Mouse (Mus musculus) spleen, adult 18-20 months (tissue): ENCODE data around the gene Cdk2.
A peak's percentile ranks its signal among the peaks of the same experiment; 100 is the strongest.

Experiments
- DNase-seq, 2 experiments: peaks; one replicate each; pipeline ENCODE4 v3.0.0; 2022; ENCODE audit warnings: mixed read lengths in 2 of 2

Cdk2 gene

GRCm38 (mm10) chr10:128702328-128703007 is 2.4 kb downstream of the Cdk2 start:
- no peak for DNase-seq

DNA sequence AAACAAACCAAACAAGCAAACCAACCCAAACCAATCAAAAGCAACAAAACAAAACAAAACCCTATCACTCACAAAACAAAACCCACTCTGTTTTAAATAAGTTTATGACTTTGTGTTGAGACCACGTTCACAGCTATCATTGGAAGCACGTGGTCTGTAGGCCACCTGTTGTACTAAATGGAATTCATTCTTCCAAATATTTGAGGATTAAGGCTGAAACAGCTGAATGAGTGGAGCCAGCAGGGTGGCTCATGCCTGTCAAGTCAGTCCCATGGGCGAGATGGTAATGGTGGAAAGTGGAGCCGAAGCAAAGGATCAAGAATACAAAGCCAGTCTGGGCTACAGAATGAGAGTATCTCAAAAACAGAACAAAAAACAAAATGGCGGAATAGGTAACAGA is 4.1 kb downstream of the Cdk2 start:
- DNase-seq = no peak

DNA sequence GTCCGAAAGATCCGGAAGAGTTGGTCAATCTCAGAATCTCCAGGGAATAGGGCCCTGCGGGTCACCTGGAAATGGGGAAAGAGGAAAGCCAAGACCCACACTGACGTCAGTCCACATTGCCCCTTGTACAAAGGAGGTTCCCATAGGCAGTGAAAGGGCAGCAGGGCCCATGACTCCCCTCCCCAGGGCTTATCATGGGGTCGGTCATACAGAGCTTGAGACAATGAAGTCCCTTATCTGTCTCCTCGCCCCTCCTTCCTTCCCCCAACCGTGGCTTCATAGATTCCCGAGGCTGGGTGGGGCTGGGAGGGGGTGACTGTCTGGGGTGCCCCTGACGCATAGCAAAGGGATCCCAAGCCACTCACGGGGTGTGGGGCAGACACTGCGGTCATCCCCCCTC is 5.2 kb downstream of the Cdk2 start:
- DNase-seq = no peak

DNA sequence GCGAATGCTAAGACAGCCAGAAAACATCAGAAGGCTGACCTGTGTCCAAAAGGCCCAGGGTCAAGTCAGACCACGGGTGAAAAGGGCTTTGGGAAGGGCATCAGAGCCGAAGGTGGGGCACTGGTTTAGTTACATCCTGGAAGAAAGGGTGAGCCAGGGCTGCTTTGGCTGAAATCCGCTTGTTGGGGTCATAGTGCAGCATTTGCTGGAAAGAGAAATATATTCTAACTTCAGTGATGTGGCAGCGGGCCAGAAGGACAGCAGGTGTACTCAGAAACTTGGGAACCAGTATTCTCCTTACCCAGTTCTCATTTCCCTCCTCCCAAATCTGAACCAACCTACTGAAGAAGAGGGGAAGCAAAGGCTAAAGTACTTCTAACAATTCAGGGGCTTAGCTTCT is 5.8 kb downstream of the Cdk2 start:
- no peak for DNase-seq

DNA sequence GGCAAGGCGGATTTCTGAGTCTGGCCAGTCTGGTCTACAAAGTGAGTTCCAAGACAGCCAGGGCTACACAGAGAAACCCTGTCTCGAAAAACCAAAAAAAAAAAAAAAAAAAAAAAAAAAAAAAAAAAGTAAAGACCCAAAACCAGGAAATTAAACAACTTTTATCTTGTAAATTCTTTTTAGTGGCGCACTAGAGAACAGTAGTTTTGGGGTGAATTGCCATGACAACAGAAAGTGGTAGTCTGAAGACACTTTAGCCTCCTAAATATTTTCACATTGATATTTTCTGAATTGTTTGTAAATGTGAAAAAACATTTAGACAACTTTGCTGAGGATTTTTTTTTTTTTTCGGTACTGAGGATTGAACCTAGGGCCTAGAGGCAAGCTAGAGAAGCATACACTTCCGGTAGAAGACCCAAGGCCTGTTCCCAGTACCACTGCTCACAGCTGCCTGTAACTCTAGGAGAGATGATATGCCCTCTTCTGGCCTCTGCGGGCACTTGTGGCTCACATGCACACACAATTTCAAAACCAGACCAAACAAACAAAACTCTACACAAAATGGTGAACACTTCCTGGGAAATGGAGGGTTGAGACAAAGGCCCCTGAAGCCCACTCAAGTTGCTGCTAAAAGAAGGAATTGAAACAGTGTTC is 7.6 kb downstream of the Cdk2 start:
- DNase-seq = no peak

DNA sequence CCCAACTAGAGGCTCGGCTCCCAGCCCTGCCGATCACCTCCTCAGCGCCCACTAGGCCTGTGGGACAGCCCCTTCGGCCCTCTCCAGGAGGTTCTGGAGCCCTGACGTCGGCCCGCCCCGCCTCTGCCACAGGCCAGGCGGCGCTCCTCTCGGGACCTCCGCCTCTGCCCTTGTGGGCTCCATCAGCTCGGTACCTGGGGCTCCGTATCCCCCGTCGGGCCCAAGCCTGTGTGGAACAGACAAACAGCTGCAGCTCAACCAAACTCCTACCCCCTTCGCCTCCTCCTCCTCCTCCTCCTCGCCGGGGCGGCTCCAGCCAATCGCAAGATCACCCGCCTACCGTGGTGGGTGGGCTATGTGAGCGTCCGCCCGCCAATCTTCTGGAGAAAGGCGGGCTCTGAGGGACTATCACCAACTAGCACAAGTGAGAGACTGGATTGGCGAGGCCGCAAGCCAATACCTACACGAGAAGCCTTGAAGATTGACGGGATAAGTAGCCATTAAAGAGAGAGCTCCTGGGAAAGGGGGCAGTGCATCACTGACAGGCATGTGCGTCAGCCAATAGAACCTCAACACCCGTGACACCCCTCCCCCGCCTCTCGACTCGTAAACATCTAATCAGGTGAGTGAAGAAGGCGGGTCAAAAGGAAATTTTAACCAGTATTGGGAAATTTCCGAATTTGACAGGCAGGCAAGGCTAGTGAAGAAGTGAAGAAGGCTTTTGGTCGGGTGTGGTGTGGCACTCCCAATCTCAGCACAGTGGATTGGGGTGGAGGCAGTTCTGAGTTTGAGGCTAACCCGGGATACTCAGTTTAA is 8.6 kb downstream of the Cdk2 start, which contains the start of gene Rab5b:
Gene Rab5b, minus strand, starts transcription at position 273 of the 816 bp plus-strand sequence.
- peak; percentile 96 for DNase-seq

DNA sequence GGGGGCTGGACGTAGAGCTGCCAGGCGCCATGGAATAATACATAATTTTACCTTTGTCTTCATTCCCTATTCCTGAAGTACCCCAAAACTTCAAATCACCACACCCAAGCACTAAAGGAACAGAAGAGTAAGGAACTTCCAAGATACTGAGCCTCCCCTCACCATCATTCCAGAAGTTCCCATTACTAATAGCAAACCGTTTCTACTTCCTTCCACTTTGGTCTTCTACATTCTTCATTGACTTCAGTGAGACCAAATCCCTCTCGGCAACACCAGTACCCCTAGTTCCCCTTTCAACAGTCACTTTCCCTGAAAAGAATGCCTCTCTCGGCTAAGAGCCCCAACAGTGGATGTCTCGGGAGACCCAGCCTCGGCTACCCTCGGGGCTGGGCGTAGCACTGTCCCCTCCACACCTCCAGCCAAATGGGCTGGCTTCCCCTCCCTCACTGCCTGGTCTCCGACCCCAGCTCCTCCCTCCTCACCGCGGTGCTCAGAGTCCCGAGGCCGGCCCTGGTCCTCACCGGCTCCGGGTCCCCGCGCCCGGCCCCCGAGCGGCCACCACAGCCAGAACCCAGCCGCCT is 9.3 kb downstream of the Cdk2 start:
- DNase-seq = no peak

DNA sequence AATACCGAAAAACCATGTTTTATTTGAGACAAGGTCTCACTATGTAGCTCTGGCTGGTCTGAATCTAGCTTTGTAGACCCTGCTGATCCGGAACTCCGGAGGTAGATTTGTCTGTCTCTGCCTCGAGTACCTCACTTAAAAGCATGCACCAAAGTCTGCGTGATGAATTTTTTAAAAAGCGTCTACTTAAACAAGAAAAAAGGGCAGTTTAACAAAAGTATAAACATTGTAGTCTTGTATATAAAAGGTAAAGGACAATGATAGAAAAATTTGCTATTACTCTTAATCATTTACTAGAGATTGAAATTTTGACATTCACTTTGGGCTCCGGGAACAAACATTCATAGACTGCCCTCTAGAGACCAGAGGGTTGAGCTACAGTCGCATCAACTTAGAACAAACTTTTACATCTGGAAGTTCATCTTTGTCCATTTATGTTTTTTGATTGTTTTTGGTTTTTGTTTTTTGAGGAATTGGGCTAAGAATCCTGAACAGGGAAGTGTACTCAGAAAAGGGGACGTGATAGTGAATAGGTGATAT is 30.3 kb downstream of the Cdk2 start:
- DNase-seq = no peak

DNA sequence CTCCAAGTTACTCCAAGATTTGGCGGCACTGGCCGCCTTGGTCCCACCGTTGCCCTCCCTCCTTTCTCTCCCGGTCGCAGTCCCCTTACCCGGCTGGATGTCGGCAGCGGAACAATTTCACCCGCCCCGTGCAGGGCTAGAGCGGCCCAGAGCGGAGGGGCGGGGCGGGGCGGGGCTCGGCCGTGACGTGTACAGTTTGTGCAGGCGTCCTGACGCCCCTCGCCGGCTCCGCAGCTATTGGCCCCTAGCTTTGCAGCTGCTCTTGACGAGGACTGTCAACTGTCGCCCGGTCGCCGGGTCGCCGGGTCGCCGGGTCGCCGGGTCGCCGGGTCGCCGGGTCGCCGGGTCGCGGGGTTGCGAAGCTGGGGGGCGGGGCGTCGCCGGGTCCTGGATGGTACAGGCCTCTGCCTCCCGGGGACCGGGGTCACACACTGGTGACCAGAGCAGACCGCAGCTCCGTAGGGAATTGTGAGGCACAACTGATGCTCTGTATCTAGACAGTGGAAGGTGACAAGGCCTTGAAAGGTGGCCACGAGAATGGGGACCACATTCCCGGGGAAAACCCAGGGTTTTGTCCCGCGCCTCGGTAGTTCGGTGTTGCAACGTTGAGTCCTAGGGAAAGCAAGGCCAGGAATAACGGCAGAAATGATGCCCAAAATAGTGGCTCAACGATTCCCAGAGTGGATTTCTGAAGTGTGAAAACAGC is 30.9 kb downstream of the Cdk2 start, which contains the start of gene Suox:
Gene Suox, minus strand, starts transcription at position 311 of the 706 bp plus-strand sequence.
- DNase-seq = peak; percentile 77 to 84

GRCm38 (mm10) chr10:128671148-128671547 is 33.7 kb downstream of the Cdk2 start:
- DNase-seq = no peak

GRCm38 (mm10) chr10:128668790-128669672 is 35.8 kb downstream of the Cdk2 start:
- peak; percentile 32 to 63 for DNase-seq

DNA sequence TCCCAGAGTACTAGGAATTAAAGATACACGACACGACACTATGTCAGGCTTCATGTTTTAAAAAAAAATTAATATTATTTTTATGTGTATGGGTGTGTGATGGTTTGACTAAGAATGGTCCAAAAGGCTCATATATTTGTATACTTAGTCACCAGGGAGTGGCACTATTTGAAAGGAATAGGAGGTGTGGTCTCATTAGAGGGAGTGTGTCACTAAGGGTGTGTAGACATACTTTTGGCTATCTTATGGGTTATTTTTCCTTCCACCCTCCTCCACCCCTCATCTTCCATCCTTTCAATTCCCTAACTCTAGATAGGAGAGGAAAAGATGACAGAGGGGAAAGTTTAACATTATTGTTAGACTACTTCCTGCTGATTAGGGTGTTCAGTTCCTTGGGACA is 39.0 kb downstream of the Cdk2 start:
- no peak for DNase-seq

DNA sequence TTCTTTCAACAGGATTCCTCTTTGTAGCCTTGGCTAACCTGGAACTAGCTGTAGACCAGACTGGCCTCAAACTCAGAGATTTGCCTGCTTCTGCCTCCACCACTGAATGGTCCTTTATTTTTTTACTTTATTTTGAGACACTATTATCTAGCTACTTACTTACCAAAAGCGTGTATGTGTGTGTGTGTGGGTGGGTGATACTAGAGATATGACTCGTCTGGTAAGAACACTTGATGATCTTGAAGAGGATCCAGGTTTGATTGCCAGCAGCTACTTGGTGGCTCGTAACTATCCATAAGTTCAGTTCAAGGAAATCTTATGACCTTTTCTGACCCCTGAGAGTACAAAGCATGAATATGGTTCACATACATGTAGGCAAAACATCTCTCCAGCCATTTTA is 39.5 kb downstream of the Cdk2 start:
- no peak for DNase-seq

GRCm38 (mm10) chr10:128664808-128665207 is 40.0 kb downstream of the Cdk2 start:
- DNase-seq = no peak

GRCm38 (mm10) chr10:128663441-128664220 is 41.2 kb downstream of the Cdk2 start:
- no peak for DNase-seq

DNA sequence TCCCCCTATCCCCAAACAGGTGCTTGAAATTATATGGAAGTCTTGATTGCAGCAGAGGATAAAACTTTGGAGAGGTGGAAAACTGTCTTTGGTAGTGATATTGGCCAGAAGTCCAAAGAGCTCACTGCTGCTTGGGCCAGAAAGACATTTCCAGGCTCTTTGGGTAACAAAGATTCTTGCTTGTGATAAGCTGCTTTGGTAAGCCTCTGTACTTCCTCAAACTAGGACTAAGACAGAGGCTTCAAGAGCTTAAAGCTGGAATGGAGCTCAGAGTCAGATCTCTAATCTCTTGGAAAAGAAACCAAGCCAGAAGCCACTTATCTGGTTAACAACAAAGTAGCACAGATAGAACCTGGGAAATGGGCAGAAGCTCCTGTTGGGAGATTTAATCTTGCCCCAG is 42.4 kb downstream of the Cdk2 start:
- DNase-seq = no peak

DNA sequence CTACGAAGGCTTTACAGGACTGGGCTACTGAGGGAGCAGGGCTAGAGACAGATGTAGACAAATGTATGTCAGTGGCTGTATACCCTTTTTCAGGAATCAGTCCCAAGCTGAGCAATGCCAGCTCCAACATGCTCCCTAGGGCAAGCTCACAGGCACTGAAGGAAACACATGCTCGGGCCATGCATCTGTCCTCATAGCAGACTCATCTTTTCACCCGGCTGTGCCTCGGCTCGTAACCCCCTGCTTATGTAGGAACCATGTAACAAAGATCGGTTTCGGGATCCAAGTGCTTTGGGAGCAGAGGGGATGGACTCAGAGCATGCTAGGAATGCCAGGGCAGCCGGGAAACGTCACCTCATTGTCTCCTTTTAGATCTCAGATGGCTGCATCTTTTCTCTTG is 45.3 kb downstream of the Cdk2 start:
- DNase-seq = no peak

- no peak for DNase-seq
These were observed 47.0 kb downstream of the Cdk2 start for GRCm38 (mm10) chr10:128657844-128658243.

- DNase-seq = no peak
These were observed 48.1 kb downstream of the Cdk2 start for GRCm38 (mm10) chr10:128656731-128657130.

DNA sequence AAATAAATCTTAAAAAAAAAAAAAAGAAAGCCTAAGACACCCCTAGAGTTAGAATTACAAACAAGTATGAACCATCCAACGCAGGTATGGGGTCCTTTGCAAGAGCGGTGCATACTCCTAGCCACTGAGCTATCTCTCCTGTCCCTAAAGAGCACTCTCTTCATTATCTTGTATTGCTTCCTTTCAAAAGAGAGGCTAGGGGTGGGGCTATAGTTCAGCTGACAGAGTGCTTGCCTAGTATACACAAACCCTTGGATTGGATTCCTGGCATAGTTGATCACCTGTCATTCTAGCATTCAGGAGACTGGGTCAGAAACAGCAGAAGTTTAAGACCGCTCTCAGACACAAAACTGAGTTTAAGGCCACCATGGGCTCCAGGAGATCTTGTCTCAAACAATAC is 49.6 kb downstream of the Cdk2 start:
- DNase-seq = no peak
